Mouse (Mus musculus) ES-Bruce4 (cell line): ENCODE measurements at regions not wholly inside any gene's neighbourhood (a gene's known extent, or its start where the extent isn't known, plus 50 kb on each side); places are given as distances from the start of the nearest gene placed in this dataset.

Source experiments
- H3K27ac ChIP-seq: 2 replicates; pipeline ENCODE4 v1.5.1; 2012; ENCODE audit warnings: low read length, inconsistent platforms; ENCODE audit not compliant: insufficient read depth
- H3K27me3 ChIP-seq: 2 replicates; pipeline ENCODE4 v1.6.1; 2012; ENCODE audit warnings: mild to moderate bottlenecking, low read length, inconsistent platforms; ENCODE audit not compliant: control insufficient read depth, poor library complexity, insufficient read depth, severe bottlenecking
- H3K36me3 ChIP-seq: 2 replicates; pipeline ENCODE4 v1.6.1; 2012; ENCODE audit warnings: inconsistent platforms, mild to moderate bottlenecking, low read length, moderate library complexity; ENCODE audit not compliant: control insufficient read depth, poor library complexity, insufficient read depth, severe bottlenecking
- H3K4me1 ChIP-seq: one replicate; pipeline ENCODE4 v1.8.1; 2011; ENCODE audit warnings: low read length; ENCODE audit not compliant: control insufficient read depth, insufficient read depth
- H3K4me3 ChIP-seq: 2 replicates; pipeline ENCODE4 v1.5.1; 2011; ENCODE audit warnings: low read depth, mild to moderate bottlenecking, low read length
- H3K9ac ChIP-seq: 2 replicates; pipeline ENCODE4 v1.6.1; 2012; ENCODE audit warnings: low read depth, mild to moderate bottlenecking, inconsistent platforms; ENCODE audit not compliant: poor library complexity, severe bottlenecking
- H3K9me3 ChIP-seq: replicated peaks from 2 replicates; pipeline ENCODE4 v1.6.1; 2012; ENCODE audit warnings: mild to moderate bottlenecking, low read length, inconsistent platforms; ENCODE audit not compliant: control insufficient read depth, poor library complexity, insufficient read depth, severe bottlenecking
- CTCF ChIP-seq: IDR thresholded peaks from one replicate; pipeline ENCODE4 v1.8.1; 2011; ENCODE audit warnings: low read depth, low read length
- EP300 ChIP-seq: IDR thresholded peaks from 2 replicates; pipeline ENCODE4 v1.6.1; 2011; ENCODE audit warnings: low read depth, low read length; ENCODE audit not compliant: insufficient read depth
- POLR2A ChIP-seq: IDR thresholded peaks from one replicate; pipeline ENCODE4 v1.8.1; 2011; ENCODE audit warnings: low read length; ENCODE audit not compliant: insufficient read depth

- Histone ChIP-seq H3K4me1 (no peaks in the 10 kb centered on the region), H3K9me3 (no peaks in the 10 kb centered on the region), H3K4me3 (no peak overlapping the region), H3K36me3 (no peaks in the 10 kb centered on the region), H3K9ac (no peak overlapping the region), H3K27ac (no peak overlapping the region), H3K27me3 (no peaks in the 10 kb centered on the region)
- TF ChIP-seq CTCF = no peak
- TF ChIP-seq POLR2A = no peak
- no peak for TF ChIP-seq EP300
Observed at GRCm38 (mm10) chr13:15283065-15283464, 180.0 kb upstream of the Gli3 start.

- H3K36me3 ChIP-seq = no peaks in the 10 kb centered on the region
- H3K9ac ChIP-seq = no peak overlapping the region
- no peaks in the 10 kb centered on the region for H3K27me3 ChIP-seq
- no peak overlapping the region for H3K4me3 ChIP-seq
- H3K9me3 ChIP-seq = no peaks in the 10 kb centered on the region
- H3K27ac ChIP-seq = no peak overlapping the region
- H3K4me1 ChIP-seq = no peaks in the 10 kb centered on the region
- no peak for TF ChIP-seq POLR2A
- TF ChIP-seq EP300 = no peak
- TF ChIP-seq CTCF = no peak
Observed at GRCm38 (mm10) chr13:15298457-15298856, 164.6 kb upstream of the Gli3 start.

- no peak for TF ChIP-seq CTCF
- no peak for TF ChIP-seq POLR2A
- TF ChIP-seq EP300 = no peak
- no peak overlapping the region for H3K27ac ChIP-seq
- H3K36me3 ChIP-seq = no peaks in the 10 kb centered on the region
- H3K4me3 ChIP-seq = no peak overlapping the region
- H3K27me3 ChIP-seq = no peaks in the 10 kb centered on the region
- no peaks in the 10 kb centered on the region for H3K4me1 ChIP-seq
- H3K9me3 ChIP-seq = no peaks in the 10 kb centered on the region
- H3K9ac ChIP-seq = no peak overlapping the region
Observed at GRCm38 (mm10) chr13:15325413-15325812, 137.6 kb upstream of the Gli3 start.

GRCm38 (mm10) chr13:15326146-15326545 lies 136.9 kb upstream of the Gli3 start:
- Histone ChIP-seq H3K27ac (no peak overlapping the region), H3K9me3 (no peaks in the 10 kb centered on the region), H3K27me3 (no peaks in the 10 kb centered on the region), H3K4me1 (no peaks in the 10 kb centered on the region), H3K36me3 (no peaks in the 10 kb centered on the region), H3K9ac (no peak overlapping the region), H3K4me3 (no peak overlapping the region)
- no peak for TF ChIP-seq POLR2A
- no peak for TF ChIP-seq CTCF
- no peak for TF ChIP-seq EP300

GRCm38 (mm10) chr13:15329561-15329960 lies 133.5 kb upstream of the Gli3 start:
- Histone ChIP-seq H3K27ac (no peak overlapping the region), H3K4me1 (no peaks in the 10 kb centered on the region), H3K36me3 (no peaks in the 10 kb centered on the region), H3K9ac (no peak overlapping the region), H3K27me3 (no peaks in the 10 kb centered on the region), H3K9me3 (no peaks in the 10 kb centered on the region), H3K4me3 (no peak overlapping the region)
- TF ChIP-seq EP300 = no peak
- no peak for TF ChIP-seq CTCF
- no peak for TF ChIP-seq POLR2A

GRCm38 (mm10) chr13:15343474-15343873 lies 119.6 kb upstream of the Gli3 start:
- Histone ChIP-seq H3K27ac (no peak overlapping the region), H3K4me1 (no peaks in the 10 kb centered on the region), H3K9ac (no peak overlapping the region), H3K27me3 (no peaks in the 10 kb centered on the region), H3K36me3 (no peaks in the 10 kb centered on the region), H3K4me3 (no peak overlapping the region), H3K9me3 (no peaks in the 10 kb centered on the region)
- TF ChIP-seq POLR2A (no peak), EP300 (no peak), CTCF (no peak)
